Mouse (Mus musculus) hindbrain, postnatal 0 days (tissue): ENCODE measurements at regions not wholly inside any gene's neighbourhood (a gene's known extent, or its start where the extent isn't known, plus 50 kb on each side); places are given as distances from the start of the nearest gene placed in this dataset.
A peak's percentile ranks its signal among the peaks of the same experiment; 100 is the strongest.

Experiments used
- ATAC-seq: fragments of 200-750 bp; cut with Nextera tagmentation; 2 replicates; pipeline ENCODE4 v1.8.0; 2017; ENCODE audit warnings: mild to moderate bottlenecking, moderate TSS enrichment, moderate library complexity
- DNase-seq: peaks from one replicate; pipeline ENCODE4 v3.0.0-alpha.2; 2015; ENCODE audit warnings: low spot score
- H3K27ac ChIP-seq: fragments of 300-500 bp; sonication (generic); 2 replicates; pipeline ENCODE4 v1.5.1; 2014; ENCODE audit warnings: mild to moderate bottlenecking
- H3K27me3 ChIP-seq: fragments of 300-500 bp; sonication (generic); 2 replicates; pipeline ENCODE4 v1.6.1; 2014; ENCODE audit warnings: low read length, mixed read lengths; ENCODE audit not compliant: insufficient read depth
- H3K36me3 ChIP-seq: fragments of 300-500 bp; sonication (generic); 2 replicates; pipeline ENCODE4 v1.6.1; 2014; ENCODE audit warnings: low read length, mixed read lengths; ENCODE audit not compliant: insufficient read depth
- H3K4me1 ChIP-seq: fragments of 300-500 bp; sonication (generic); 2 replicates; pipeline ENCODE4 v1.6.1; 2014; ENCODE audit warnings: antibody characterized with exemption, low read length, mixed read lengths; ENCODE audit not compliant: insufficient read depth
- H3K4me2 ChIP-seq: fragments of 300-500 bp; sonication (generic); 2 replicates; pipeline ENCODE4 v1.6.1; 2014; ENCODE audit warnings: low read depth, mild to moderate bottlenecking, low read length, moderate library complexity, mixed read lengths
- H3K4me3 ChIP-seq: fragments of 300-500 bp; sonication (generic); 2 replicates; pipeline ENCODE4 v1.5.1; 2014; ENCODE audit warnings: low read length
- H3K9ac ChIP-seq: fragments of 300-500 bp; sonication (generic); replicated peaks from 2 replicates; pipeline ENCODE4 v1.6.1; 2014; ENCODE audit warnings: mild to moderate bottlenecking, low read length, moderate library complexity, mixed read lengths
- H3K9me3 ChIP-seq: fragments of 300-500 bp; sonication (generic); 2 replicates; pipeline ENCODE4 v1.6.1; 2016; ENCODE audit warnings: low read length, mixed read lengths
- CTCF ChIP-seq: IDR thresholded peaks from 2 replicates; pipeline ENCODE4 v1.5.1; 2016; ENCODE audit warnings: antibody characterized with exemption, control low read depth, low read depth
- WGBS: fragments of 180-500 bp; shearing (Covaris S2); extraction: QIAGEN DNeasy Blood & Tissue Kit; methylation state at CpG from one replicate; pipeline ENCODE4 v1.1.7; 2014; 5-methylcytosine and 5-hydroxymethylcytosine counted together

GRCm38 (mm10) chr13:44232716-44233051 lies 448.1 kb downstream of the Cd83 start:
- no peak overlapping the region for H3K4me2 ChIP-seq
- no peak overlapping the region for H3K27ac ChIP-seq
- no peak for ATAC-seq
- no peak for TF ChIP-seq CTCF
- WGBS = 41% methylated on average over 6 of the region's 6 CpGs
- H3K27me3 ChIP-seq = no peaks in the 10 kb centered on the region
- DNase-seq = no peak
- H3K4me3 ChIP-seq = no peak overlapping the region
- H3K9ac ChIP-seq = no peak overlapping the region
- H3K36me3 ChIP-seq = no peaks in the 10 kb centered on the region
- peaks cover 14% of the 10 kb centered on the region for H3K4me1 ChIP-seq
- H3K9me3 ChIP-seq = no peaks in the 10 kb centered on the region

GRCm38 (mm10) chr13:44234241-44234640 lies 449.7 kb downstream of the Cd83 start:
- 87% methylated on average over 6 of the region's 6 CpGs for WGBS
- DNase-seq = no peak
- no peak overlapping the region for H3K9ac ChIP-seq
- no peaks in the 10 kb centered on the region for H3K9me3 ChIP-seq
- no peak overlapping the region for H3K4me2 ChIP-seq
- H3K4me1 ChIP-seq = peaks cover 6% of the 10 kb centered on the region; the same call in 1 of the 2 replicates
- no peak overlapping the region for H3K27ac ChIP-seq
- TF ChIP-seq CTCF = no peak
- H3K36me3 ChIP-seq = no peaks in the 10 kb centered on the region
- ATAC-seq = no peak
- H3K4me3 ChIP-seq = no peak overlapping the region
- H3K27me3 ChIP-seq = no peaks in the 10 kb centered on the region

GRCm38 (mm10) chr13:44235236-44235635 lies 450.7 kb downstream of the Cd83 start:
- ATAC-seq (no peak), DNase-seq (no peak)
- Histone ChIP-seq H3K9me3 (no peaks in the 10 kb centered on the region), H3K9ac (no peak overlapping the region), H3K36me3 (no peaks in the 10 kb centered on the region), H3K4me2 (no peak overlapping the region), H3K27me3 (no peaks in the 10 kb centered on the region), H3K4me3 (no peak overlapping the region), H3K27ac (no peak overlapping the region), H3K4me1 (peaks cover 6% of the 10 kb centered on the region; the same call in 1 of the 2 replicates)
- 78% methylated on average over 5 of the region's 5 CpGs for WGBS
- TF ChIP-seq CTCF = no peak

- Histone ChIP-seq H3K36me3 (no peaks in the 10 kb centered on the region), H3K9me3 (no peaks in the 10 kb centered on the region), H3K4me2 (no peak overlapping the region), H3K4me1 (peaks cover 6% of the 10 kb centered on the region; the same call in 1 of the 2 replicates), H3K27me3 (no peaks in the 10 kb centered on the region), H3K27ac (no peak overlapping the region), H3K4me3 (no peak overlapping the region), H3K9ac (no peak overlapping the region)
- no peak for DNase-seq
- TF ChIP-seq CTCF = no peak
- WGBS = 84% methylated on average over 2 of the region's 2 CpGs
- ATAC-seq = no peak
These were observed 451.4 kb downstream of the Cd83 start for GRCm38 (mm10) chr13:44235941-44236340.

GRCm38 (mm10) chr13:44238308-44238707 lies 453.7 kb downstream of the Cd83 start:
- Histone ChIP-seq H3K4me3 (no peak overlapping the region), H3K36me3 (no peaks in the 10 kb centered on the region), H3K27me3 (no peaks in the 10 kb centered on the region), H3K9ac (no peak overlapping the region), H3K9me3 (no peaks in the 10 kb centered on the region), H3K4me2 (no peak overlapping the region), H3K27ac (no peak overlapping the region), H3K4me1 (no peaks in the 10 kb centered on the region; the same call in 1 of the 2 replicates)
- ATAC-seq = peak; percentile 67; the same call in 1 of the 2 replicates
- 13% methylated on average over 11 of the region's 11 CpGs for WGBS
- 0 out of 2 replicates have a peak, but pooled peaks have one; percentile 17 for TF ChIP-seq CTCF
- peak; percentile 91 for DNase-seq

- DNase-seq (no peak), ATAC-seq (no peak)
- H3K27ac ChIP-seq = no peak overlapping the region
- no peak overlapping the region for H3K4me3 ChIP-seq
- TF ChIP-seq CTCF = no peak
- no peaks in the 10 kb centered on the region for H3K9me3 ChIP-seq
- no peak overlapping the region for H3K9ac ChIP-seq
- WGBS = 97% methylated on average over 6 of the region's 6 CpGs
- H3K4me2 ChIP-seq = no peak overlapping the region
- H3K27me3 ChIP-seq = no peaks in the 10 kb centered on the region
- no peaks in the 10 kb centered on the region for H3K36me3 ChIP-seq
- H3K4me1 ChIP-seq = peaks cover 3% of the 10 kb centered on the region; the same call in 1 of the 2 replicates
These were observed 458.6 kb downstream of the Cd83 start for GRCm38 (mm10) chr13:44243211-44243610.

GRCm38 (mm10) chr13:44246714-44247251 lies 462.2 kb downstream of the Cd83 start:
- 0 out of 2 replicates have a peak, but pooled peaks cover 3% of the 10 kb centered on the region for H3K4me1 ChIP-seq
- H3K9ac ChIP-seq = no peak overlapping the region
- no peak for ATAC-seq
- no peak for DNase-seq
- no peaks in the 10 kb centered on the region for H3K9me3 ChIP-seq
- TF ChIP-seq CTCF = no peak
- no peak overlapping the region for H3K27ac ChIP-seq
- H3K4me2 ChIP-seq = no peak overlapping the region
- H3K27me3 ChIP-seq = no peaks in the 10 kb centered on the region
- no peaks in the 10 kb centered on the region for H3K36me3 ChIP-seq
- no peak overlapping the region for H3K4me3 ChIP-seq
- 90% methylated on average over 7 of the region's 7 CpGs for WGBS
